Mouse (Mus musculus) embryonic facial prominence, embryonic 11.5 days (tissue): ENCODE results near the gene Edem2. TPM values are rescaled to one million over a fixed set of nuclear protein-coding genes. Genes with fewer than 3 reads are reported as not detected.

Experiments used
- ATAC-seq: fragments of 200-750 bp; cut with Nextera tagmentation; replicated peaks from 2 replicates; pipeline ENCODE4 v1.8.0; 2017; ENCODE audit warnings: low read depth; ENCODE audit not compliant: insufficient number of reproducible peaks, low FRiP score, low TSS enrichment
- DNase-seq: peaks from one replicate; pipeline ENCODE4 v3.0.0-alpha.2; 2015; ENCODE audit warnings: low spot score
- H3K27ac ChIP-seq: fragments of 300-500 bp; sonication (generic); replicated peaks from 2 replicates; pipeline ENCODE4 v1.5.1; 2014; ENCODE audit warnings: mild to moderate bottlenecking, low read depth, low read length, control low read depth
- H3K27me3 ChIP-seq: fragments of 300-500 bp; sonication (generic); 2 replicates; pipeline ENCODE4 v1.6.1; 2014; ENCODE audit warnings: mild to moderate bottlenecking, low read length, moderate library complexity, mixed read lengths; ENCODE audit not compliant: control insufficient read depth, insufficient read depth
- H3K36me3 ChIP-seq: fragments of 300-500 bp; sonication (generic); replicated peaks from 2 replicates; pipeline ENCODE4 v1.6.1; 2014; ENCODE audit warnings: low read depth, mild to moderate bottlenecking, low read length, moderate library complexity, mixed read lengths; ENCODE audit not compliant: control insufficient read depth, insufficient read depth
- H3K4me1 ChIP-seq: fragments of 300-500 bp; sonication (generic); 2 replicates; pipeline ENCODE4 v1.6.1; 2014; ENCODE audit warnings: low read length, mixed read lengths; ENCODE audit not compliant: control insufficient read depth, insufficient read depth
- H3K4me2 ChIP-seq: fragments of 300-500 bp; sonication (generic); 2 replicates; pipeline ENCODE4 v1.6.1; 2014; ENCODE audit warnings: low read depth, mild to moderate bottlenecking, control low read depth, low read length, moderate library complexity
- H3K4me3 ChIP-seq: fragments of 300-500 bp; sonication (generic); 2 replicates; pipeline ENCODE4 v1.5.1; 2014; ENCODE audit warnings: low read depth, low read length, control low read depth
- H3K9ac ChIP-seq: fragments of 300-500 bp; sonication (generic); replicated peaks from 2 replicates; pipeline ENCODE4 v1.6.1; 2014; ENCODE audit warnings: mild to moderate bottlenecking, control low read depth, low read length
- H3K9me3 ChIP-seq: fragments of 300-500 bp; sonication (generic); replicated peaks from 2 replicates; pipeline ENCODE4 v1.6.1; 2016; ENCODE audit warnings: mild to moderate bottlenecking, low read length, inconsistent platforms, mixed read lengths; ENCODE audit not compliant: control insufficient read depth
- WGBS: fragments of 180-500 bp; shearing (Covaris S2); extraction: QIAGEN DNeasy Blood & Tissue Kit; methylation state at CpG from one replicate; pipeline ENCODE4 v1.1.7; 2014; 5-methylcytosine and 5-hydroxymethylcytosine counted together
- polyA plus RNA-seq: library from polyadenylated mRNA; unstranded; fragments of >200 nt; fragmentation: Nextera tagmentation; extraction: Ambion mirVana; gene quantifications from 2 replicates; pipeline ENCODE4 v1.2.1, GENCODE M21; 2014

Gene Edem2
- polyA plus RNA-seq, 1 experiment from 2014 or later = 22.7 TPM

GRCm38 (mm10) chr2:155681874-155682273 is 47.4 kb downstream of the Edem2 start:
- H3K4me3 ChIP-seq = no peak overlapping the region
- no peak overlapping the region for H3K9ac ChIP-seq
- 94% methylated on average over 2 of the region's 2 CpGs for WGBS
- ATAC-seq (no peak), DNase-seq (no peak)
- no peak overlapping the region for H3K27ac ChIP-seq
- no peak overlapping the region for H3K4me2 ChIP-seq
- no peaks in the 10 kb centered on the region for H3K27me3 ChIP-seq
- H3K36me3 ChIP-seq = no peaks in the 10 kb centered on the region
- no peaks in the 10 kb centered on the region for H3K4me1 ChIP-seq
- H3K9me3 ChIP-seq = no peaks in the 10 kb centered on the region

DNA sequence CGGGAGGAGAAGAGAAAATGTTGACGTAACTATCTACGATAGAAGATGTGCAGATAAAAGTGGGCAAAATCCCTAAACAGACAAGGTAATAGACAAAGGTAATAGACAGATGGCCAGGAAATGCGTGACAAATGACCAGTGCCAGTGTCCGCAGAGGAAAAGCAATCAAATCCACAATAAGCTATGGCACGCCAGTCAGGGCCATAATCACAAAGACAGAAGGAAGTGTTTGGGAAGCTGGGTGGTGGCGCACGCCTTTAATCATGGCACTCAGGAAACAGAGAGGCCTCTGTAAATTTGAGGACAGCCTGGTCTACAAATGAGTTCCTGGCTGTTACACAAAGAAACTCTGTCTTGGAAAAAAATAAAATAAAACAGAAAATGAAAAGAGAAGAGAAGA is 48.1 kb downstream of the Edem2 start:
- Histone ChIP-seq H3K27ac (no peak overlapping the region), H3K4me2 (no peak overlapping the region), H3K9me3 (no peaks in the 10 kb centered on the region), H3K27me3 (no peaks in the 10 kb centered on the region), H3K9ac (no peak overlapping the region), H3K4me1 (no peaks in the 10 kb centered on the region), H3K4me3 (no peak overlapping the region), H3K36me3 (no peaks in the 10 kb centered on the region)
- DNase-seq (no peak), ATAC-seq (no peak)
- WGBS = 72% methylated on average over 8 of the region's 8 CpGs

DNA sequence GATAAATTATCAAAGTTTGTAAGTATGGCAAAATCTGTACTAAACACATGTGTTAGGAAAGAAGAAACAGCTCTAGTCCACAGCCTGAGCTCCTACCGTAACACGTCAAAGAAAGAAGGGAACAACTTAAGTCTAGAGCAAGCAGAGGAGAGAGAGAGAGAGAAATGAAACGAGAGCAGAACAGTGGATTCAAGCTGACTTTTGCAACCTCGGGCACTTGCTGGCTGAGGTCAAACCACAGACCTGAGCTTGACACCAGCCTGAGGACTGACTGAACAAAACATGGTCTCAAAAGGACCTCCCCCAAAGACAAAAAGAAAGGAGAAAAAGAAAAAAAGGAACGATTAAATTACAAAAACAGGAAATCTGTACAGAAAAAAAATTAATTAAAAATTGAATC is 48.7 kb downstream of the Edem2 start:
- 65% methylated on average over 5 of the region's 5 CpGs for WGBS
- H3K4me2 ChIP-seq = no peak overlapping the region
- H3K4me3 ChIP-seq = no peak overlapping the region
- H3K9me3 ChIP-seq = no peaks in the 10 kb centered on the region
- no peak overlapping the region for H3K27ac ChIP-seq
- DNase-seq = no peak
- no peak overlapping the region for H3K9ac ChIP-seq
- no peaks in the 10 kb centered on the region for H3K36me3 ChIP-seq
- no peaks in the 10 kb centered on the region for H3K27me3 ChIP-seq
- ATAC-seq = no peak
- no peaks in the 10 kb centered on the region for H3K4me1 ChIP-seq

DNA sequence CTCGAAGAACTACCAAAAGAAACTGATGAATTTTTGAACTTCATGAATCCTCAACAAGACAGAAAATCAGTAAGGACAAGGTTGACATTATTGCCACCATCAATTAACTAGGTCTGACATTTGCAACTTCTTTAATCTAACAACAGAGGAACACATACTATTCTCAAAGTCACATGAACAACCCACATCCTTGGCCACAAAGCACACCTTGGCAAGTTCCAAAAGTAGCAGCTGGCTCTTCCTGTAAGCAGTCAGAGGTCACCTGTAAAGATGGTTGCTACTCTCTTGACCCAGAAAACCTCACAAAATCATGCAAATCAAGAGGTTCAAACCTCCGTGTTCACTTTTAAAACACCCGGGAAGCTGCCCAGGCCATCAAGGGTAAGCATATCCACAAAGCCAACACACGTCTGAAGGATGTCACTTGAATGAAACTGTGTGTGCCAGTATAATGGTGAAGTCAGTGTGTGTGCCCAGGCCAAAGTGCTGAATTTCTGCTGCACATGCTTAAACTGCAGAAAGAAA is 49.6 kb downstream of the Edem2 start:
- Histone ChIP-seq H3K27ac (no peak overlapping the region), H3K9me3 (no peaks in the 10 kb centered on the region), H3K27me3 (no peaks in the 10 kb centered on the region), H3K9ac (no peak overlapping the region), H3K4me3 (no peak overlapping the region), H3K4me1 (no peaks in the 10 kb centered on the region), H3K36me3 (no peaks in the 10 kb centered on the region), H3K4me2 (no peak overlapping the region)
- DNase-seq (no peak), ATAC-seq (no peak)
- 87% methylated on average over 4 of the region's 4 CpGs for WGBS

GRCm38 (mm10) chr2:155675118-155675517 is 54.2 kb downstream of the Edem2 start:
- DNase-seq = no peak

DNA sequence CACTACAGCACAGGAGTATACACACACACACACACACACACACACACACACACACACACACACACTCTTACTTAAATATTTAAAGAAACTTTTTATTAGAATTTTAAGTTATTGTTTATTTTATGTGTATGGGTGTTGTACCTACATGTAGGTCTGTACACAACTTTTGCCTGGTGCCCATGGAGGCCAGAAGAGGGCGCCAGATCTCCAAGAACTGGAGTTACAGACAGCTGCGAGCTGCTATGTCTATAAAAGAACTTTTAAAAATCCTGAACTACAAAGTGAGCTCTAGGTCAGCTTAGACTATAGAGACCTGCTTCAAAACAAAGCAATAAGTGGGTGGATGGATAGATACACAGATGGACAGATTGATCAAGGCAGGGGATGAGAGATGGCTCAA is 55.7 kb downstream of the Edem2 start:
- H3K9me3 ChIP-seq = no peaks in the 10 kb centered on the region
- no peak overlapping the region for H3K27ac ChIP-seq
- H3K27me3 ChIP-seq = no peaks in the 10 kb centered on the region
- ATAC-seq = no peak
- no peak overlapping the region for H3K4me3 ChIP-seq
- 31% methylated on average over 2 of the region's 2 CpGs for WGBS
- no peaks in the 10 kb centered on the region for H3K4me1 ChIP-seq
- peaks cover 6% of the 10 kb centered on the region for H3K36me3 ChIP-seq
- peak; percentile 67 for DNase-seq
- no peak overlapping the region for H3K9ac ChIP-seq
- no peak overlapping the region for H3K4me2 ChIP-seq

More at GRCm38 (mm10) chr2:155675118-155675517, 54.2 kb downstream of the Edem2 start:
- Histone ChIP-seq H3K4me1 (no peaks in the 10 kb centered on the region), H3K9me3 (no peaks in the 10 kb centered on the region), H3K27me3 (no peaks in the 10 kb centered on the region), H3K27ac (no peak overlapping the region), H3K36me3 (peaks cover 6% of the 10 kb centered on the region), H3K4me2 (no peak overlapping the region), H3K4me3 (no peak overlapping the region), H3K9ac (no peak overlapping the region)
- whole genome bisulfite sequencing = 76% methylated on average over 4 of the region's 4 CpGs
- no peak for ATAC-seq

DNA sequence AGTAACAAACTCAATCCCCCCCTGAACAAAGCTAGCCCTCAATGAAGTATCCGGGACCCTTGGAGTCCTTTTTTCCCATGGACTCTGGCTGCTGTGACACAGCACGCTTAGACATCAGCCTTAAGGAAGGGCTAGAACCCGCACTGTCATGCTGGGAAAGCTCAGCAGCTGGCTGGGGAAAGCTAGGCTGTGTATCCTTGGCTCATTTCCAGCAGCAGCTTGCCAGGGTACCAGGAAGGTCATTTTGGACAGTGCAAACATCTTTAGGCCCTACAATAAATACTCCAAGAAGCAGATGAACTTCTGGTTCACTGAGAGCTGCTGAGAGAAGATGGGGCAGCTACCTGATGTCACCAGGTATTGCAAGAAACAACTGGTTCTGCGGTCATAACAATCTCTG is 58.0 kb downstream of the Edem2 start:
- DNase-seq = no peak
- Histone ChIP-seq H3K36me3 (peaks cover 6% of the 10 kb centered on the region), H3K27me3 (no peaks in the 10 kb centered on the region), H3K27ac (no peak overlapping the region), H3K9ac (no peak overlapping the region), H3K4me2 (no peak overlapping the region), H3K4me1 (no peaks in the 10 kb centered on the region), H3K9me3 (no peaks in the 10 kb centered on the region), H3K4me3 (no peak overlapping the region)
- ATAC-seq = no peak
- WGBS = 92% methylated on average over 4 of the region's 4 CpGs

DNA sequence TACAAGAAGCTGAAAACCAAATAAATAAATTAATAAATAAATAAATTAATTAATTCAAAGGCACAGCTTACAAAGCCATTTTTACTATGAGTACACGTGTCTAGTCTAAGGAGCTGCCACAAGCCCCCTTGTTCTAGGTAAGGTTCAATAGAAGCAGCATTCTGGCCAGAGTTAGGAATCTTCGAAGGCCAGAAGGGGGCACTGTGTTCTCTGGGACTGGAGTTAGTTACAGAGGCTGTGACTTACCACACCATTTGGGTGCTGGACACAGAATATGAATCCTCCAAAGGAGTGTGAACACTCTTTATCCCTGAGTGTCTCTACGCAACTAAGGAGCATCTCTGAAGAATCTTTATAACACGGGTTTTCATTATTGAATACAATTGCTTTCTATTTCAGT is 60.8 kb downstream of the Edem2 start:
- H3K9me3 ChIP-seq = no peaks in the 10 kb centered on the region
- peak; percentile 54 for DNase-seq

More for the DNA sequence above, 60.8 kb downstream of the Edem2 start:
- Histone ChIP-seq H3K27ac (no peak overlapping the region), H3K4me3 (no peak overlapping the region), H3K9ac (no peak overlapping the region), H3K36me3 (peaks cover 8% of the 10 kb centered on the region), H3K4me1 (no peaks in the 10 kb centered on the region), H3K4me2 (no peak overlapping the region), H3K27me3 (no peaks in the 10 kb centered on the region)
- 85% methylated on average over 4 of the region's 4 CpGs for WGBS
- no peak for ATAC-seq
